Mouse (Mus musculus) megakaryocyte, embryonic 14.5 days (primary cell): ENCODE data around the gene Cd38. TPM values are rescaled to one million over a fixed set of nuclear protein-coding genes. Genes with fewer than 3 reads are reported as not detected.
"Not testable (repeated sequence)": the region's sequence is repeated elsewhere in the genome, so short reads cannot be mapped to it uniquely, and the experiment has no call there.

Experiments
- H3K27me3 ChIP-seq: replicated peaks from 2 replicates; pipeline ENCODE3; 2012; ENCODE audit warnings: inconsistent platforms
- H3K36me3 ChIP-seq: replicated peaks from 2 replicates; pipeline ENCODE3; 2012; ENCODE audit warnings: low read length, inconsistent platforms, mixed read lengths
- H3K4me1 ChIP-seq: 2 replicates; pipeline ENCODE4 v1.6.1; 2012; ENCODE audit warnings: inconsistent platforms
- H3K4me3 ChIP-seq: replicated peaks from 2 replicates; pipeline ENCODE3; 2012; ENCODE audit warnings: moderate library complexity, mild to moderate bottlenecking, inconsistent platforms
- H3K9me3 ChIP-seq: 2 replicates; pipeline ENCODE4 v1.6.1; 2012; ENCODE audit warnings: inconsistent platforms
- FLI1 ChIP-seq: IDR thresholded peaks from 2 replicates; pipeline ENCODE4 v1.6.1; 2012; ENCODE audit warnings: low read length, inconsistent platforms, mixed read lengths
- GATA1 ChIP-seq: IDR thresholded peaks from 3 replicates; pipeline ENCODE4 v1.6.1; 2012; ENCODE audit warnings: mixed read lengths, low read length, inconsistent platforms, borderline replicate concordance
- polyA plus RNA-seq: library from polyadenylated mRNA; stranded (reverse); fragments of >175 nt; gene quantifications from 2 replicates; pipeline ENCODE4 v1.2.3, GENCODE M21; 2012; ENCODE audit warnings: low replicate concordance; ENCODE audit not compliant: insufficient read depth

Gene Cd38
- polyA plus RNA-seq, 1 experiment = 1.3 TPM

DNA sequence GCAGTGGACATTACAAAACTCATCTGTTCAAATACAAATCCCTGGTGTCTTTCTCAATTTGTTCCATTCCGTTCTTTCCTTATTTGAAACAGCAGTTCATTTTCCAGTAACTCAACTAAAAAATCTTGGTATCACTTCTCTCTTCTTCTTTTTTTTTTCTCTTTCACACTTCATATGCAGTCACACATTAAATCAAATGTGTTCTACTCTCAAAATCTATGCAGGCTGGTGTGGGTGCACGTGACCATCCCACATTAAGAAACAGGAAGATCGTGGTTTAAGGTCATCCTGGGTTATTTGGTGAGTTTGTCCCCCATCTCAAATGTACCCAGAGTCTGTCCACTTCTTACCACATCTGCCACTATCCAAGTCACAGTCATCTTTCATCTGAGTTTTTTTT is 13.7 kb downstream of the Cd38 start:
- Histone ChIP-seq H3K9me3 (no peaks in the 10 kb centered on the region), H3K4me3 (no peak overlapping the region), H3K36me3 (peaks cover 7% of the 10 kb centered on the region), H3K4me1 (peaks cover 20% of the 10 kb centered on the region), H3K27me3 (no peaks in the 10 kb centered on the region)
- TF ChIP-seq GATA1 = no peak
- no peak for TF ChIP-seq FLI1

GRCm38 (mm10) chr5:43885060-43885820 is 16.9 kb downstream of the Cd38 start:
- Histone ChIP-seq H3K36me3 (peaks cover 11% of the 10 kb centered on the region), H3K4me3 (no peak overlapping the region), H3K9me3 (no peaks in the 10 kb centered on the region), H3K4me1 (peaks cover 24% of the 10 kb centered on the region), H3K27me3 (no peaks in the 10 kb centered on the region)
- TF ChIP-seq FLI1 (no peak), GATA1 (no peak)

GRCm38 (mm10) chr5:43892386-43892785 is 24.0 kb downstream of the Cd38 start:
- no peak for TF ChIP-seq FLI1
- H3K4me3 ChIP-seq = no peak overlapping the region
- H3K27me3 ChIP-seq = no peaks in the 10 kb centered on the region
- H3K9me3 ChIP-seq = no peaks in the 10 kb centered on the region
- H3K36me3 ChIP-seq = peaks cover 4% of the 10 kb centered on the region
- H3K4me1 ChIP-seq = peaks cover 28% of the 10 kb centered on the region

GRCm38 (mm10) chr5:43894113-43894512 is 25.8 kb downstream of the Cd38 start:
- Histone ChIP-seq H3K27me3 (no peaks in the 10 kb centered on the region), H3K9me3 (no peaks in the 10 kb centered on the region), H3K4me1 (peaks cover 33% of the 10 kb centered on the region), H3K36me3 (no peaks in the 10 kb centered on the region), H3K4me3 (no peak overlapping the region)
- TF ChIP-seq FLI1 (no peak), GATA1 (no peak)

DNA sequence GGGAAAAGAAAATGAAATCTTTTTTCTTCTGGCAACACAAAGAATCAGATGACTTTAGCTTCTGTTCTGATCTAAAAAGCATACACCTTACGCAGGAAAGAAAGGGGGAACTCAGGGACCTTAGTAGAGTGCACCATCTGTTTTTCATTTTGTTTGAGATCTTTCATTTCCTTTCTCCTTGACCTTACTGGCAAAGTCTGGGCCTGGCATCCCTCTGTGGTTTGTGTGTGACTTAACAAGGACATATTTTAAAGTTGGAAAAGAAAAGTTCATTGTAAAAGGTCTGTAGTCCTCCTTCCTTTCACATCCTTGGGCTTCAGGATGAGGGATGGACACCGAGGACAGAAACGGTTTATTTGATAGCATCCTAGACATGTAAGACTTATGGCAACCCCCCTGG is 27.6 kb downstream of the Cd38 start:
- H3K36me3 ChIP-seq = peaks cover 8% of the 10 kb centered on the region
- H3K4me3 ChIP-seq = no peak overlapping the region
- H3K9me3 ChIP-seq = no peaks in the 10 kb centered on the region
- H3K27me3 ChIP-seq = no peaks in the 10 kb centered on the region
- peaks cover 23% of the 10 kb centered on the region for H3K4me1 ChIP-seq
- TF ChIP-seq FLI1 (no peak), GATA1 (no peak)

GRCm38 (mm10) chr5:43904685-43905084 is 36.3 kb downstream of the Cd38 start:
- no peaks in the 10 kb centered on the region for H3K4me1 ChIP-seq
- TF ChIP-seq FLI1 (no peak), GATA1 (no peak)

GRCm38 (mm10) chr5:43909213-43909612 is 40.9 kb downstream of the Cd38 start:
- H3K4me1 ChIP-seq = no peaks in the 10 kb centered on the region
- H3K4me3 ChIP-seq = no peak overlapping the region
- H3K27me3 ChIP-seq = no peaks in the 10 kb centered on the region
- H3K9me3 ChIP-seq = no peaks in the 10 kb centered on the region
- no peak for TF ChIP-seq GATA1
- TF ChIP-seq FLI1 = no peak
- H3K36me3 ChIP-seq = peaks cover 55% of the 10 kb centered on the region

More at GRCm38 (mm10) chr5:43904685-43905084, 36.3 kb downstream of the Cd38 start:
- Histone ChIP-seq H3K27me3 (no peaks in the 10 kb centered on the region), H3K36me3 (peaks cover 80% of the 10 kb centered on the region), H3K9me3 (no peaks in the 10 kb centered on the region), H3K4me3 (no peak overlapping the region)

GRCm38 (mm10) chr5:43910006-43910405 is 41.7 kb downstream of the Cd38 start:
- Histone ChIP-seq H3K4me3 (no peak overlapping the region), H3K4me1 (no peaks in the 10 kb centered on the region), H3K36me3 (peaks cover 48% of the 10 kb centered on the region), H3K27me3 (no peaks in the 10 kb centered on the region), H3K9me3 (no peaks in the 10 kb centered on the region)
- TF ChIP-seq FLI1 (no peak), GATA1 (no peak)

DNA sequence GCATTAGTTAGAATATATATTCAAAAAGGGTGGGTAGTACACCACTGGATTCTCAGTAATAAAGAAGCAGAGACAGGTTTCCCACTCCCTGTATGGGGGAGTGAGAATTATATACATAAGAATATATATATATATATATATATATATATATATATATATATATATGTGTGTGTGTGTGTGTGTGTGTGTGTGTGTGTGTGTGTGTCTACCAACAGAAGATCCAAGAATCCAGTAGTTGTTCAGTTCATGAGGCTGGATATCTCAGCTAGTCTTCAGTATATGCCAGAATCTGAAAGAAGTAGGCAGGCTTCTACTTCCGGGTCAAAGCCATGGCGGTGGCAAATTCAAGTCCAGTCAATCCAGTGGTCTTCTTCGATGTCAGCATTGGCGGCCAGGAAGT is 44.5 kb downstream of the Cd38 start, which contains the start of gene Gm7879:
Gene Gm7879, plus strand, starts transcription at position 301 of the 400 bp plus-strand sequence.
- peaks cover 23% of the 10 kb centered on the region for H3K36me3 ChIP-seq

DNA sequence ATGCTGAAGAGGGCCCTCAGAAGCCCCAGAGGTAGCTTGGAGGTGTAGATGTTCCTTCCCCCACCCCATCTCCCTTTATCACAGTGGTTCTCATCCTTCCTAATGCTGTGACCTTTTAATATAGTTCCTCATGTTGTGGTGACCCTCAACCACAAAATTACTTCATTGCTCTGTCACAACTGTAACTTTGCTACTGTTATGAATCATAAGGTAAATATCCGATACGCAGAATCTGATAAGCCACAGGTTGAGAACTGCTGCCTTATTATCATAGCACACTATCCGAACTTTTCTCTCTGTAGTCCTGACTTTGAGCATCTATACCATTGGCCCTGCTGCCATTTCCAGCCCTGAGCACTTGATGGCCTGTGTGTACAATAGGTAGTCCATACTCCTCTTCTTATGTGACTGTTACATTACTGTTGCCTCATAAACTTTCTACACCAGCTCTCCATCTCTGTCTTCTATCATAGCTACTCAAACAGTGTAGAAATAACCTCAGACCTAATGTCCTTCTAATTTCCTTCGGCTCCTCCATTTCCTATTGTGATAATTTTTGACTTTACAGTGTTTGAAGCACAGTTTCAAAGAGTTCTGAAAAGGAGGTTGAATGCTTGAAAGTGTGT is 47.0 kb downstream of the Cd38 start:
- no peak overlapping the region for H3K4me3 ChIP-seq
- no peak for TF ChIP-seq GATA1
- no peaks in the 10 kb centered on the region for H3K9me3 ChIP-seq
- no peaks in the 10 kb centered on the region for H3K4me1 ChIP-seq
- H3K27me3 ChIP-seq = peaks cover 5% of the 10 kb centered on the region
- peaks cover 2% of the 10 kb centered on the region for H3K36me3 ChIP-seq

More for the DNA sequence above, 44.5 kb downstream of the Cd38 start, which contains the start of gene Gm7879:
- H3K4me1 ChIP-seq, H3K9me3 ChIP-seq, H3K27me3 ChIP-seq, H3K4me3 ChIP-seq: not testable (repeated sequence)

- peaks cover 3% of the 10 kb centered on the region for H3K27me3 ChIP-seq
- no peaks in the 10 kb centered on the region for H3K9me3 ChIP-seq
- no peak overlapping the region for H3K4me3 ChIP-seq
- no peaks in the 10 kb centered on the region for H3K36me3 ChIP-seq
- TF ChIP-seq FLI1 (no peak), GATA1 (no peak)
- no peaks in the 10 kb centered on the region for H3K4me1 ChIP-seq
These were observed 53.5 kb downstream of the Cd38 start for GRCm38 (mm10) chr5:43921877-43922276.
